Mouse (Mus musculus) spleen, postnatal 0 days (tissue): ENCODE measurements around the gene Zfp317. TPM values are rescaled to one million over a fixed set of nuclear protein-coding genes. Genes with fewer than 3 reads are reported as not detected.

Source experiments
- polyA plus RNA-seq: library from polyadenylated mRNA; unstranded; fragments of >200 nt; fragmentation: Nextera tagmentation; extraction: Ambion mirVana; gene quantifications from 2 replicates; pipeline ENCODE4 v1.2.1, GENCODE M21; 2015

Zfp317 gene
- 9.1 and 10.0 TPM in 2 replicates for polyA plus RNA-seq

DNA sequence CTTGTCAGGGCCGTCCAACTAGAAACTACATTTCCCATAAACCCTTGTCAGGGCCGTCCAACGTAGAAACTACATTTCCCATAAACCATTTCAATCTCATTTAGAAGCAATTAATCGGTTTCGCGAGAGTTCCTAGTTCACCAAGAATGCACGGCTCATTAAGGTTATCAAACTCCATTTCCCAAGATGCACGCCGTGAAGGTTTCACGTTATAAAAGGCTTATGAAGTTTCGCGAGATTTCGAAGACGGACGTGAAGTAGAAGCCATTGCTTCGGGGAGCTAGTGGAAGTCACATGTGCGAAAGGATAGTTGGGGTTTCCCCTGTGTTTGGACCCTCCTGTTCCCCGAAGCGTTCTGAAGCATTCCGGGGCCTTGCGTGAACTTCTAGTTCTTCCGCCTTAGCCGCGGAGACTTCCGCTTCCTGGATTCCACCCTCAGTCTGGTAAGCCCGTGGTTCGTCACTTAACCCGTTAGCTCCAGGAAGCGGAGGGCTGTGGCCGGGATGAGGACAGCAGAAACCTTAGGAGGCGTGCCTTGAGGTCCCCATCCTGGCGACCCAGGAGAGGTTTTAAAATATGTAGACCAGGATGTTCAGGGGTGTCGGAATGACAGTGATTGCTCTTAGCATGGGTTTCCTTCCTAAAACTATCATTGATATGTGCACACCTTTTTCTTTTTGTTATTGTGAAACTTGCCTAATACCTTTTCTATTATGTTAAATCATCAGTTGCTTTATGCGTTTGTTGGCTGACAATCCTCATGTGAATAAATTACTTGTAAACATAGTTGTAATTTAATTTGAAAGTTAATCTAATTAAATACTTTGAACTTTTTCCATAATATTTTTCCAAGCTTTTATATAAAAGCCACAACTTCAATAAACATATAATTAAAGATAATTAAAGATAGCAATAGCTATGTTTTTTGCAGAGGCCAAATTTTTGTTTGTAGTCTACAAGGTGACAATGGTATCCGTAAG lies at the start of gene Zfp317:
Zfp317 (plus strand) TSS at position 260 of the 980 bp plus-strand sequence.

DNA sequence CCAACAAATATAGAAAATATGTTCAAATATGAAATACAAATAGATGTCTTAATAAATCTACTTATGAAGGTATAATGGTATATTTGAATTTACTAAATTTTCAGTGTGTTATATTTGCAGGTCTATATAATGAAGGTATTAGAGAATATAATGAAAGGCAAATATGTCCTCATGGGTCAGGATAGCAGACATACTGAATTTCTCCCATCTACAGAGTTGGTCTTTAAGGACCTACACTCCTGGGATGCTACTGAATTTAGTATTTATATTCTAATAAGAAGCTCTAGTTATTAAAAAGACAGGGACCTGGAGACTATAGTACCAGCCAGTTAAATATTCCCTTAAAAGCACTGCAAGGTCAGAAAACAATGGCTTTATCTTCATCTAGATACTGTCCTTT lies 39.6 kb upstream of the Zfp317 start, which contains the start of gene Olfr855:
Olfr855 (plus strand) TSS at position 301 of the 400 bp plus-strand sequence.

Other genes with a start within 250 kb of the Zfp317 start
- not detected in 2 replicates for gene Olfr847, start 243.4 kb upstream of the Zfp317 start, polyA plus RNA-seq
- gene Olfr849, start 181.8 kb upstream of the Zfp317 start, polyA plus RNA-seq = not detected in 2 replicates
- gene Olfr850, start 143.9 kb upstream of the Zfp317 start, polyA plus RNA-seq = not detected in 2 replicates
- gene Olfr851, start 128.8 kb upstream of the Zfp317 start, polyA plus RNA-seq = not detected in 2 replicates
- gene Olfr853, start 81.0 kb upstream of the Zfp317 start, polyA plus RNA-seq = not detected in 2 replicates
- gene Olfr854, start 54.7 kb upstream of the Zfp317 start, polyA plus RNA-seq = not detected in 2 replicates
- gene Olfr855, start 39.5 kb upstream of the Zfp317 start, polyA plus RNA-seq = not detected in 2 replicates
- gene Olfr857, start 87.3 kb downstream of the Zfp317 start, polyA plus RNA-seq = not detected in 2 replicates
- not detected in 2 replicates for gene Olfr58, start 158.2 kb downstream of the Zfp317 start, polyA plus RNA-seq
- not detected in 2 replicates for gene Olfr859, start 182.8 kb downstream of the Zfp317 start, polyA plus RNA-seq
- gene Olfr860, start 227.6 kb downstream of the Zfp317 start, polyA plus RNA-seq = not detected in 2 replicates